Mouse (Mus musculus) heart, embryonic 10.5 days (tissue): Measurements from ENCODE around the gene Grm8. TPM values are rescaled to one million over a fixed set of nuclear protein-coding genes. Genes with fewer than 3 reads are reported as not detected.

Experiments used
- DNase-seq: peaks from one replicate; pipeline ENCODE4 v3.0.0-alpha.2; 2017; ENCODE audit warnings: low spot score
- H3K27ac ChIP-seq: fragments of 300-500 bp; sonication (generic); 2 replicates; pipeline ENCODE4 v1.5.1; 2016; ENCODE audit warnings: mild to moderate bottlenecking
- H3K27me3 ChIP-seq: fragments of 300-500 bp; sonication (generic); 2 replicates; pipeline ENCODE4 v1.6.1; 2016; ENCODE audit warnings: mild to moderate bottlenecking; ENCODE audit not compliant: poor library complexity, insufficient read depth, severe bottlenecking
- H3K36me3 ChIP-seq: fragments of 300-500 bp; sonication (generic); 2 replicates; pipeline ENCODE4 v1.6.1; 2016; ENCODE audit warnings: mild to moderate bottlenecking, moderate library complexity
- H3K4me1 ChIP-seq: fragments of 300-500 bp; sonication (generic); 2 replicates; pipeline ENCODE4 v1.6.1; 2016; ENCODE audit warnings: mild to moderate bottlenecking
- H3K4me3 ChIP-seq: fragments of 300-500 bp; sonication (generic); 2 replicates; pipeline ENCODE4 v1.5.1; 2016; ENCODE audit warnings: mild to moderate bottlenecking, moderate library complexity
- H3K9me3 ChIP-seq: fragments of 300-500 bp; sonication (generic); 2 replicates; pipeline ENCODE4 v1.6.1; 2016; ENCODE audit warnings: mild to moderate bottlenecking, moderate library complexity
- WGBS: fragments of 180-500 bp; shearing (Covaris S2); methylation state at CpG from one replicate; pipeline ENCODE4 v1.1.7; 2016; 5-methylcytosine and 5-hydroxymethylcytosine counted together
- polyA plus RNA-seq: library from polyadenylated mRNA; unstranded; fragments of >200 nt; fragmentation: Nextera tagmentation; extraction: Ambion mirVana; gene quantifications from 2 replicates; pipeline ENCODE4 v1.2.1, GENCODE M21; 2016

Gene Grm8
- polyA plus RNA-seq, 1 experiment from 2014 or later = 0.16 TPM

DNA sequence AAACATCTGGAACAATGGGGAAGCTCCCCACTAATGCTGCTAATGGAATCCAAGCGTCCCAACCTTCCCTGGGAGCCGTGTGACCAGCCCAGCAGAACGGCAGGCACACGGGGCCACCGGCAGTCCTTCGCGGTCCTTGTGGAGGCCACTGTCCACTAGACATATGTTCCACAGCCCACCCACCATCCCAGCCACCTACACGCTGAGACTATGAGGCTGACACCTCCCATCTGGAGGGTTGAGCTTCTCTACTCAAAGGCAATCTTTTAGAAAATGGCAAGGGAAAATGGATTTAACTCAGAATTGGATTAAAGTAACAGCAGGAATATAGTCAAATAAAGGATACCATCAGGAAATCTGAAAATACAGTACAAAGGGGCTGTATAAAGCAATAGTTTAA, 23.4 kb downstream of the Grm8 start:
- no peaks in the 10 kb centered on the region for H3K9me3 ChIP-seq
- no peaks in the 10 kb centered on the region for H3K4me1 ChIP-seq
- no peak overlapping the region for H3K27ac ChIP-seq
- H3K36me3 ChIP-seq = no peaks in the 10 kb centered on the region
- WGBS = 84% methylated on average over 8 of the region's 8 CpGs
- H3K4me3 ChIP-seq = no peak overlapping the region
- no peaks in the 10 kb centered on the region for H3K27me3 ChIP-seq
- no peak for DNase-seq

DNA sequence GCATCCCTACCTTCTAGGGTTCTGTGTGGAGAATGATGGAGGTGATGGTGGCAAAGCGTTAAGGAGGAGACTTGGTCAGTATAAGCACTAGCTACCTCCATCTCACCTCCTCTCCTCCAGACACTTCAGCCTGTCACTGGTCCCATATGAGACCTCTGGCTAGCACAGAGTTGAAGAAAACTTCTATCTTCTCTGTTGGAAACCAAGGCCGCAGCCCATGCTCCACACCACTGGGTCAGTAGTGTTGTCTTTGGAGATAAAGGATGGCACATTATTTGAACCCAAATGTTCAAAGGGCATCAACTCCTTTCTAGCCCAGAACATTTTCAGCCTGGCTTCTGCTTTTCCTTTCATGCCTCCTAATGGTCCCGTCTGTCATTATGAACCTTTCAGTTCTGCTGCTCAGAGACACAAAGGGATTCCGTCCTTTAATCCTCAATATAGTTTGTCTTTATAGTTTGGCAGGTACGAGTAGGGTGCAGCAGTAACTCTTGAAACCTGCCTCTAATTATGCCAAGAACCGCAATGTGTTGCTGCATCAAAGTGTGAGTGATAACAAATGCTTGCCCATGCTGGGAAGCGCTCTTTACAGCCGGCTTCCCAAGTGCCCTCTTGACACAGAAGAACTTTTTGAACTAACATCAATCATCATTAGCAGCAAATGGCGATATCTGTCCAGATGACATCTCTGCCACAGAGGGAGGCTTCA, 32.2 kb downstream of the Grm8 start:
- no peak for DNase-seq
- Histone ChIP-seq H3K4me3 (no peak overlapping the region), H3K9me3 (no peaks in the 10 kb centered on the region), H3K27ac (no peak overlapping the region), H3K4me1 (no peaks in the 10 kb centered on the region), H3K27me3 (no peaks in the 10 kb centered on the region), H3K36me3 (no peaks in the 10 kb centered on the region)
- WGBS = 25% methylated on average over 9 of the region's 9 CpGs

DNA sequence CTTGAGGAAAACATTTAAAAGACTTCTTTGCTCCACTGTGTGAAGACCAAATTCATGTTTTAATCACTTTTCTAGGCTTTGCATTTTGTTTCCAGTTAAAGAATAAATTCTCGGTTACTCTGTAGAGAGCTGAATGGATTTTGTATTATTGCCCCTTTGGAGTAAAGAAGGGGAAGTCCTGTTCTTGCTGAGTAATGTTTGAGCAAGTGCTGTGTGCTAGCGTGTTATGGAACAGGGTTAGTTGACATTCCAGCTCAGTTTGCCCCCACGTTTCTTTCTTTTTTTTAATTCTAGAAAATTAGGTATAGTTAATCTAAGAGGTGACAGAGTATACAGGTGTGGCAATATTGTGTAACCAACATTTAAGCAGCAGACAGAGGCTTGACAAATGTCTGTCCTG, 35.0 kb downstream of the Grm8 start:
- H3K4me3 ChIP-seq = no peak overlapping the region
- DNase-seq = no peak
- H3K27ac ChIP-seq = no peak overlapping the region
- WGBS = 79% methylated on average over 3 of the region's 3 CpGs
- no peaks in the 10 kb centered on the region for H3K4me1 ChIP-seq
- H3K36me3 ChIP-seq = no peaks in the 10 kb centered on the region
- no peaks in the 10 kb centered on the region for H3K9me3 ChIP-seq
- no peaks in the 10 kb centered on the region for H3K27me3 ChIP-seq

DNA sequence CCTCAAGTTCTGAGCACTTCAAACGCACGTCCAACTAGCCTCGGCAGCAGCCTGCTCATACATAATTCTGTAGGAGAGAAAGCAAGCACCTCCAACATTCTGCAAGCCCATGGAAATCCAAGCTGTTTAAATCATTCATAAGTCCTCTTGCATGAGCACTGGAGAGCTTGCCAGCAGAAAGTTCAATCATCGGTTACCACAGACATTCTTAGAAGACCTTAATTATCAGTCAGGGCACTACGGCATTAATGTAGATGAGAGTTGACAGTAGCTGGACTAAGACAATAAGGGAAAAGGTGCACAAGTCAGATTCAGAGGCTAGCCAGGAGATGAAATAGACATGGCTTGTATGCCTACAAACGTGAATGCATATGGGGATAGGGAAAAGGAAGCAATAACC, 42.5 kb downstream of the Grm8 start:
- no peak overlapping the region for H3K27ac ChIP-seq
- H3K27me3 ChIP-seq = no peaks in the 10 kb centered on the region
- 86% methylated on average over 6 of the region's 6 CpGs for whole genome bisulfite sequencing
- H3K9me3 ChIP-seq = no peaks in the 10 kb centered on the region
- no peaks in the 10 kb centered on the region for H3K36me3 ChIP-seq
- no peak for DNase-seq
- no peaks in the 10 kb centered on the region for H3K4me1 ChIP-seq
- no peak overlapping the region for H3K4me3 ChIP-seq

DNA sequence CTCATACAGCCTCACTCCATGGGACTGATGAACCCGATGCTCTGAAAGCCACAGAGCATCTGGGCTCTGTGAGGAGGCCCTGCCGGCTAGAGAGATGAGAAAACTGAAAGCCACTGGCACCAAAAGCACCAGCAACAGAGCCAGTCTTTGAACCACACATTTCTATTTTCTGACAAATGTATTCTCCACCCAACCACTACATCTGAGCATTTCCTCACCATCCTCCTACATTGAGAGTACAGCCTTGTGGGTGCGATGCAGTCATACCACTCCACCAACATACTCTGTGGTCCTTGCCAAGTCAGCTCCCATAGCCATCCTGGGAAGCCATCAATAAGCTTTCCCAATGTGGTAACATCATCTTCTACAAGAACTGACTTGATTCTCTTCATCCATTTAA, 43.1 kb downstream of the Grm8 start:
- Histone ChIP-seq H3K9me3 (no peaks in the 10 kb centered on the region), H3K36me3 (no peaks in the 10 kb centered on the region), H3K27ac (no peak overlapping the region), H3K27me3 (no peaks in the 10 kb centered on the region), H3K4me1 (no peaks in the 10 kb centered on the region), H3K4me3 (no peak overlapping the region)
- no peak for DNase-seq
- WGBS = 84% methylated on average over 3 of the region's 3 CpGs

DNA sequence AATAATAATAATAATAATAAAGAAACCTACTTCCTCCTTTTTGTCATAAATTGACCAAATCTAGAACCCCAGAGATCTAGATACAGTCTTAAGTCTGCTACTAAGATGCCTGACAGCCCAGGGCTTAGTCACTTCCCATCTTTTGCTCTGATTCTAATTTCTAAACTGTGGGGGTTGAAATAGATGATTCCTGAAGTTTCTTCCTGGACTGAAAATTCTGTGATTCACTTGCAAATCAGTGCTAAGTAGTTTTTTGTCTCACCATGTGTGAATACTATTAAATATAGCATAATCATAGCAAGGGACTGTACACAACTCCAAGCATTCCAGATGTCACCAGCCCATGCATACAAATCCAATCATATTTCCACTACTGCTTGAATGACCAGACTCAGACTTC, 44.0 kb downstream of the Grm8 start:
- H3K27ac ChIP-seq = no peak overlapping the region
- H3K4me3 ChIP-seq = no peak overlapping the region
- no peaks in the 10 kb centered on the region for H3K36me3 ChIP-seq
- no peaks in the 10 kb centered on the region for H3K4me1 ChIP-seq
- H3K27me3 ChIP-seq = no peaks in the 10 kb centered on the region
- DNase-seq = no peak
- H3K9me3 ChIP-seq = no peaks in the 10 kb centered on the region

DNA sequence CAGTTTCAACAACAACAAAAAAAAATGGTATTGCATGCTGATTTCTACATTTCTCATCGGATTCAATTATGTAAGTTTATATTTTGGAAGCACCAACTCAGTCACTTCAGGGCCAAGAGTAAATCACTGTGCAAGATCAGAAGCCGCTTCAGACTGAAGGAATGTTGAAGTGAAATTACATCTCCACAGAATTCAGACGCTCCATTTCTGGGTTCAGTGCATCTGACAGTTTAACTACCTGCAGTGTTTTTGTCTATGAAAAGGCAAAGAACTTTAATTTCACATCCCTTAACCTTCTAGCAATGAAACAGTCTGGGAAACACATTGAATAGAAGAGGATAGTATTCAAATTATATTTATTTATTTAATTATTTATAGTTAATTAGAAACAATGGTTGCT, 59.4 kb downstream of the Grm8 start:
- no peaks in the 10 kb centered on the region for H3K27me3 ChIP-seq
- no peaks in the 10 kb centered on the region for H3K4me1 ChIP-seq
- no peaks in the 10 kb centered on the region for H3K36me3 ChIP-seq
- H3K4me3 ChIP-seq = no peak overlapping the region
- H3K9me3 ChIP-seq = no peaks in the 10 kb centered on the region
- DNase-seq = no peak
- 86% methylated on average over 3 of the region's 3 CpGs for WGBS
- H3K27ac ChIP-seq = no peak overlapping the region

DNA sequence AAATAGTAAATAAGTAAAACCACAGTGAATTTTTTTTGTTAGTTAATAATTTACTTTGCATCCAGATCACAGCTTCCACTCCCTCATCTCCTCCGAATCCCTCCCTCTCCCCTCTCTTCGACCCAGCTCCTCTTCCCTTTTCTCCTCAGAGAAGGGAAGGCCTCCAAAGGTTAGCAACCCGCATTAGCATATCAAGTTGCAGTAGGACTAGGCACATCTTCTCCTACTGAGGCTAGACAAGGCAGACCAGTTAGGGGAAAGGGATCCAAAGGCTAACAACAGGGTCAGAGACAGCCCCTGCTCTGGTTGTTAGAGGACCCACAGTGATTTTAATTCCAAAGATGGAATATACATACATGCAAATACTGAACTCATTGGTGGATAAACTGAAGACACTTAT, 60.5 kb downstream of the Grm8 start:
- 41% methylated on average over 3 of the region's 3 CpGs for WGBS
- Histone ChIP-seq H3K27ac (no peak overlapping the region), H3K36me3 (no peaks in the 10 kb centered on the region), H3K9me3 (no peaks in the 10 kb centered on the region), H3K27me3 (no peaks in the 10 kb centered on the region), H3K4me3 (no peak overlapping the region), H3K4me1 (no peaks in the 10 kb centered on the region)
- DNase-seq = no peak

DNA sequence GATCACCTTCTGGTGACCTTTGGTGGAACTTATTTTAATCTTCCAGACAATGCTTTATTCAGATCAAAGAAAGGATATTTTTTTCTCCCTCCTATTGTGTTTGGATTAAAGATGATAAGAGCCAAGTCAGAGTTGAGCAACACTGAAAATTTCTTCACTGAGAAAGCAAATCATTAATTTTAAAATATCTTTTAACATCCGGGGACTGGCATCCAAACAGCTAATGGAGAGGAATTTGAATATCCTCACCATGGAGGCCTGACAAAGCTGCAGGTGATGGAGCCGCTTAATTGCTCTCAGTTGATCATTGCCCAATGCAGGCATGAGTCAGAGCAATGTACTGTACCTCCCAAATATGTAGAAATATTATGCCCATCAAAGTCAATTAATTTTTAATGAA, 83.0 kb downstream of the Grm8 start:
- Histone ChIP-seq H3K36me3 (no peaks in the 10 kb centered on the region), H3K4me1 (no peaks in the 10 kb centered on the region), H3K27ac (no peak overlapping the region), H3K4me3 (no peak overlapping the region), H3K9me3 (no peaks in the 10 kb centered on the region), H3K27me3 (no peaks in the 10 kb centered on the region)
- no peak for DNase-seq
- WGBS = 89% methylated on average over 2 of the region's 2 CpGs

DNA sequence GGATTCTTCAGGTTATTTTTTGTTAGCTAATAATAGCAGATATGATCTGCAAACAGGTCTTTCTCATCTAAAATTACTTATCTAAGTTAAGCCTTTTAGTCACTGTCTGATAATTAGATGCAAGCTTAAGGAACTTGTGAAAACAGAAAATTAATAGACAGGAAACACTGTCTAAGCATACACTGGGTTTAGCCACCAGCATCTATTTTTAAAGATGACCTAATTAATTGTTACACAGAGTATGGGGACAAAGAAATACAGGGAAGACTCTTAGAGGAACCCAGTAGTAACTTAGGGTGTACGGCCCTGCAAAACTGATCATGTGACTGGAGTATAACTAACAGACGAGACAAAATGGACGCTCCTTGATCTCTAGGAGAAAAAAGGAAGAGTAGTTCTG, 92.6 kb downstream of the Grm8 start:
- 82% methylated on average over 3 of the region's 3 CpGs for WGBS
- Histone ChIP-seq H3K4me1 (no peaks in the 10 kb centered on the region), H3K4me3 (no peak overlapping the region), H3K27me3 (no peaks in the 10 kb centered on the region), H3K36me3 (no peaks in the 10 kb centered on the region), H3K27ac (no peak overlapping the region), H3K9me3 (no peaks in the 10 kb centered on the region)
- no peak for DNase-seq

DNA sequence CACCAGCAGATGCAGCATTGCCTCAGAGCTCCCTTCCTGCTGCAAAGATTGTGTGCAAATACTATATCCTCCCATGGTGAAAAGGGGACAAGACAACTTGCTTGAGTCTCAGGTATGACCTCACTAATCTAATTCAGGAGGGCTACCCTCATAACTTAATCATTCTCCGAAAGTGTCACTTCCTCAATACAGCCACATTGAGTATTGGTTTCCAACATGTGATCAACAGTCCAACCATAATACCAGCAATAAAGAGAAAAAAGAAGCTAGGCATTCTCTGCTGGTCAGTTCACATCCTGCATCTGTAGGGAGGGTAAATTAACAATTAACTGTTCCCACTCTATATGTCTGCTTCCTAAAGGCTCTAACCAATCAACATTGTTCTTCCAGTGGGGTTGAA, 94.2 kb downstream of the Grm8 start:
- Histone ChIP-seq H3K36me3 (no peaks in the 10 kb centered on the region), H3K27ac (no peak overlapping the region), H3K4me1 (no peaks in the 10 kb centered on the region), H3K9me3 (no peaks in the 10 kb centered on the region), H3K27me3 (no peaks in the 10 kb centered on the region), H3K4me3 (no peak overlapping the region)
- 88% methylated on average over 1 of the region's 1 CpGs for WGBS
- no peak for DNase-seq

DNA sequence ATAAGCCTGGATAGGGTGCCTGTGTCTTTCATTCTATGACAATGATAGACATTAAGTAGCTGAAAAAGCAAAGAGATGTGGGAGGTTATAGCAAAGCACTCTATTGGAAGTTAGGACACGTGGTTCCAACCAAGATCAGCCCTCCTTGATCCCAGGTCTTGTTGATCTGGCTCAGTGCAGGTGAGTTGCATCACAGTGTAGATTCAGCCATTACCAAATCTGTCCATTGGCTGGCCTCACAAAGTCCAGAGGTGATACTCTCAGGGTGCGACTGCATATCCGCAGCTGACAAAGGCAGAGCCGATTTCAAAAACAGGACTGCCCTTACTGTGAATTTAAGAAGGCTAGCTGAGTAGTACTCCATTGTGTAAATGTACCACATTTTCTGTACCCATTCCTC, 103.0 kb downstream of the Grm8 start:
- no peaks in the 10 kb centered on the region for H3K4me1 ChIP-seq
- no peaks in the 10 kb centered on the region for H3K9me3 ChIP-seq
- DNase-seq = no peak
- H3K36me3 ChIP-seq = no peaks in the 10 kb centered on the region
- no peak overlapping the region for H3K4me3 ChIP-seq
- H3K27me3 ChIP-seq = no peaks in the 10 kb centered on the region
- no peak overlapping the region for H3K27ac ChIP-seq
- 83% methylated on average over 4 of the region's 4 CpGs for WGBS

DNA sequence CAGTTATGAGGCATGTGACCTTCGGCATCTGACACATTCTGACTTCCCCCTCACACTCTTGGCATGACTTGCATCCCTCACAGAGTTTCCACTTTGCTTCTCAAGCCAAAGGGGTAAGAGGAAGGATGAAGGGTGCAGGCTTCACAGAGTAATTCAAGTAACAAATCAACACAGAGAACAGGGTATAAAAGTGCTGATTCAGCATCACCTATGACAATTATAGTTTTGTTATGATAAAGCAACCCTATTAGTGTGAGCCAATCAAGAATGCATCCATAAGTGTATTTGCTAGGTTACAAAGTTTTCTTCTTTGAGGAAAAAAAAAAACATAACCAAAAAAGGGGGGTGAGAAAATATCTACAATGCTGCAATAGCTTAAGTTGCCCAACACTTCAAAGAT, 117.3 kb downstream of the Grm8 start:
- 80% methylated on average over 1 of the region's 1 CpGs for WGBS

DNA sequence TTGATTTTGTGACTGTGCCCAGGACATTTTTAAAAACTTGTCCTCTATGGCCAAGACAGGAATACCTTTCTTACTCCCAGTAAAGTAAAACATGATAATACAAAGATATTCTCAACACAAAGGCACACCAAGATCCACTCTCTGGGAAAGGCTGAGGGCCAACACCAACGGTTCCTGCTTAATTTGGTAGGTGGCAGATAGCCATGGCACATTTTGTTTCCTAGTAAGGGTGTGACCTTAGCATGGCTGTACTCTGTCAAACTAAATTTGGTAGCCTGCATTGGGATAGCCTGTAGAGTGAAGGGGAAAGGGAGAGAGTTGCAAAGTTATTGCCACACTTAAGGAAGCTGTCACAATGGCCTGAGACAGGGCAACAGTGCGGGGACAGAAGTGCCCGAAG, 128.0 kb downstream of the Grm8 start:
- no peak for DNase-seq
- H3K4me1 ChIP-seq = no peaks in the 10 kb centered on the region
- no peak overlapping the region for H3K4me3 ChIP-seq
- no peaks in the 10 kb centered on the region for H3K36me3 ChIP-seq
- 72% methylated on average over 3 of the region's 3 CpGs for WGBS
- H3K27me3 ChIP-seq = no peaks in the 10 kb centered on the region
- no peak overlapping the region for H3K27ac ChIP-seq
- H3K9me3 ChIP-seq = no peaks in the 10 kb centered on the region

More for the DNA sequence above, 117.3 kb downstream of the Grm8 start:
- Histone ChIP-seq H3K4me1 (no peaks in the 10 kb centered on the region), H3K27me3 (no peaks in the 10 kb centered on the region), H3K9me3 (no peaks in the 10 kb centered on the region), H3K4me3 (no peak overlapping the region), H3K36me3 (no peaks in the 10 kb centered on the region), H3K27ac (no peak overlapping the region)
- DNase-seq = no peak
